Mouse (Mus musculus) stomach, embryonic 14.5 days (tissue): ENCODE data around the gene Slc35e1. TPM values are rescaled to one million over a fixed set of nuclear protein-coding genes. Genes with fewer than 3 reads are reported as not detected.

Experiments
- ATAC-seq: fragments of 200-750 bp; cut with Nextera tagmentation; 2 replicates; pipeline ENCODE4 v1.8.0; 2017; ENCODE audit warnings: low read depth, moderate TSS enrichment; ENCODE audit not compliant: insufficient number of reproducible peaks, insufficient read depth, low FRiP score
- H3K27ac ChIP-seq: fragments of 300-500 bp; sonication (generic); 2 replicates; pipeline ENCODE4 v1.5.1; 2014; ENCODE audit warnings: mild to moderate bottlenecking, low read length, moderate library complexity, mixed read lengths
- H3K27me3 ChIP-seq: fragments of 300-500 bp; sonication (generic); 2 replicates; pipeline ENCODE4 v1.6.1; 2014; ENCODE audit warnings: low read length, control low read depth, mixed read lengths; ENCODE audit not compliant: control insufficient read depth, insufficient read depth
- H3K36me3 ChIP-seq: fragments of 300-500 bp; sonication (generic); 2 replicates; pipeline ENCODE4 v1.6.1; 2014; ENCODE audit warnings: mild to moderate bottlenecking, control low read depth, low read length, moderate library complexity, mixed read lengths; ENCODE audit not compliant: control insufficient read depth, insufficient read depth
- H3K4me1 ChIP-seq: fragments of 300-500 bp; sonication (generic); 2 replicates; pipeline ENCODE4 v1.6.1; 2014; ENCODE audit warnings: low read length, control low read depth, mixed read lengths; ENCODE audit not compliant: control insufficient read depth, insufficient read depth
- H3K4me2 ChIP-seq: fragments of 300-500 bp; sonication (generic); replicated peaks from 2 replicates; pipeline ENCODE4 v1.6.1; 2014; ENCODE audit warnings: low read depth, low read length, control low read depth
- H3K4me3 ChIP-seq: fragments of 300-500 bp; sonication (generic); 2 replicates; pipeline ENCODE4 v1.5.1; 2014; ENCODE audit warnings: low read depth, low read length, control low read depth
- H3K9ac ChIP-seq: fragments of 300-500 bp; sonication (generic); replicated peaks from 2 replicates; pipeline ENCODE4 v1.6.1; 2014; ENCODE audit warnings: low read depth, mild to moderate bottlenecking, control low read depth, low read length, moderate library complexity, mixed read lengths
- H3K9me3 ChIP-seq: fragments of 300-500 bp; sonication (generic); 2 replicates; pipeline ENCODE4 v1.6.1; 2016; ENCODE audit warnings: low read depth, low read length, control low read depth; ENCODE audit not compliant: control insufficient read depth
- WGBS: fragments of 180-500 bp; shearing (Covaris S2); extraction: QIAGEN DNeasy Blood & Tissue Kit; methylation state at CpG from one replicate; pipeline ENCODE4 v1.1.7; 2014; 5-methylcytosine and 5-hydroxymethylcytosine counted together
- polyA plus RNA-seq: library from polyadenylated mRNA; unstranded; fragments of >200 nt; fragmentation: Nextera tagmentation; extraction: Ambion mirVana; gene quantifications from 2 replicates; pipeline ENCODE4 v1.2.1, GENCODE M21; 2014

Slc35e1 gene
- polyA plus RNA-seq, 1 experiment from 2014 or later: 10.7 TPM

DNA sequence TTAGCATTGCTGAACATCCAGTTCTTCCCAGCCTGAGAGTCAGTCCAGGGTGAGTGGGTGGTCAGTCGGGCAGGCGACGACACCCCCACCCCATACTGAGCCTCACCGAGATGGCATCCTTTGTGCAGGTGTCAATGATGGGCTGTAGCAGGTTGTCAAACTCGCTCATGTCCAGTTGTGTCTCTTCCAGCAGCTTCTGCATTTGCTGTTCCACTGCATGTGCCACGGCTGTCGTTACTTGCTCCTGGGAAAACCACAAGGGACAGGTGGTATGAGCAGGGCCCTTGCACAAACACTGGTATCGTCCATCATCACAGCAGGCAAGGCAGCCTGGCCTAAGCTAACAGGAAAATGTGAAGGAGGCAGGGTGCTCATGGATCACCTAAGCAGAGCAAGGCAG is 22.4 kb downstream of the Slc35e1 start:
- no peak overlapping the region for H3K9ac ChIP-seq
- H3K4me3 ChIP-seq: no peak overlapping the region
- no peaks in the 10 kb centered on the region for H3K9me3 ChIP-seq
- no peak overlapping the region for H3K27ac ChIP-seq
- WGBS: 93% methylated on average over 8 of the region's 8 CpGs
- peaks cover 80% of the 10 kb centered on the region for H3K36me3 ChIP-seq
- no peak for ATAC-seq
- 0 out of 2 replicates have a peak, but pooled peaks cover 3% of the 10 kb centered on the region for H3K4me1 ChIP-seq
- H3K27me3 ChIP-seq: no peaks in the 10 kb centered on the region
- no peak overlapping the region for H3K4me2 ChIP-seq

DNA sequence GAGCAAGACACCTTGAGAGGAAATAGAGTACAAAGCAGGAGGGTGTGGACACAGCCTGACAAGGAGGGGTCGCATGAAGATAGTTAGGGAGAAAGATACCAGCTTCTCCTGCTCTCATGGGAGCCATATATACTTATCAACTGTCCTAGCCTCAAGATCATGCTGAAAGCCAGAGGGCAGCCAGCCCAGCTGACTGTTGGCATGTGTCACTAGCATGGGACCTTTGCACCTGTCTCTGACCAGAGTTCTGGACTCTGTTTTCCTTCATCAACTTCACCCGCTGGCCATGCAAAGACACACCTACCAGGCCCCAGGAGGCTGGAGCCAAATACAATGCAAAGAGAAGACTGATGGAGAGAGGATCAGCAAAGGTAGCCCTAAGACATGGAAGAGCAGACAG is 23.2 kb downstream of the Slc35e1 start:
- 92% methylated on average over 2 of the region's 2 CpGs for WGBS
- peaks cover 85% of the 10 kb centered on the region for H3K36me3 ChIP-seq

DNA sequence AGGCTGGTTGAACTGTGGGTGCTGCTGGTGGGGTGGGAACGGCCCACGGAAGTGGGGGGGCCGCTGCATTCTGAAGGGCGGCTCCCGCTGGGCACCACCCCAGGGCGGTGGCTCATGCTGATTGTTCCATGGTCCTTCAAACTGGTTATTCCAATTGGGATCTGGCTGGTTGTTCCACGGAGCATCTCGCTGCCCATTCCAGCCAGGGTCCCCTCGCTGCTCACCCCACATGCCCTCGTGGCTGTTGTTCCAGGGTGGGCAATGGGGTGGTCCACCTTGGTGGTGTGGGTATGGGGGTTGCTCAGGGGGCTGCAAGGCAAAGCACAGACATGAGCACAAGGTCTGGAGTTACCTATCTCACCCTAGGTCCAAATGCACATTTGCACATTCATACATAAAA is 28.2 kb downstream of the Slc35e1 start:
- Histone ChIP-seq H3K4me2 (no peak overlapping the region), H3K27me3 (no peaks in the 10 kb centered on the region), H3K36me3 (peaks cover 96% of the 10 kb centered on the region), H3K4me3 (no peak overlapping the region), H3K27ac (no peak overlapping the region), H3K4me1 (no peaks in the 10 kb centered on the region), H3K9ac (no peak overlapping the region), H3K9me3 (no peaks in the 10 kb centered on the region)
- WGBS: 92% methylated on average over 10 of the region's 10 CpGs
- no peak for ATAC-seq

More for the DNA sequence above, 23.2 kb downstream of the Slc35e1 start:
- no peak for ATAC-seq
- H3K27ac ChIP-seq: no peak overlapping the region
- H3K9ac ChIP-seq: no peak overlapping the region
- H3K9me3 ChIP-seq: no peaks in the 10 kb centered on the region
- no peak overlapping the region for H3K4me3 ChIP-seq
- no peak overlapping the region for H3K4me2 ChIP-seq
- H3K27me3 ChIP-seq: no peaks in the 10 kb centered on the region
- H3K4me1 ChIP-seq: 0 out of 2 replicates have a peak, but pooled peaks cover 2% of the 10 kb centered on the region

DNA sequence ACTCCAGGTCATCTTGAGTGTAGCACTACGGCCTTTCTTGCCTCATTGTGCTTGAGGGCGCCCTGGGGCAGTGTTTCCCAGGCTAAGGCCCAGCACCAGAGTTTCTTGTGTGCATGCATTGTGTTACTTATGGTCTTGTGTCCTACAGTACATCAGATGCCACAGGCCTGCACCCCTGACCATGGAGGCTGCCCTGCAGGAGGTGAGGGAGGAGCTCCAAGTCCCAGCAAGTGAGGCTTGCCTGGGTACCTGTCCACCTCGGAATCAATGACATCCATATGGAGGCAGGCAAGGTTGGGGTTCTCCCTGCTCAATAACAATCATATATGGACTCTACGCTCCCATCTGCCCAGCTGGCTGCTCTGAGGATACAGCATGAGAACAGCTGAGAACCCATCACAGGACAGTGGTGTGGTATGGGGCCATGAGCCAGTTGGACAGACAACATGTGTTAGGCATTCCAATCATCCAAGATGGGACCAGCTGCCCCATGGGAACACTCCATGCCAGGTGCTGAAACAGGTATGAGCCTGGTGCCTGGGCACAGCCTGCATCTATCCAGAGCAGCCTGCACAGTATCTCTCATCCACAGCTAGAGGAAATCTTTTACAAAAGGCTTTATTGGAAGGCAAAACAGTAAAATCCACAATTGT is 32.4 kb downstream of the Slc35e1 start:
- no peak overlapping the region for H3K4me2 ChIP-seq
- H3K9ac ChIP-seq: no peak overlapping the region
- no peak for ATAC-seq
- no peaks in the 10 kb centered on the region for H3K4me1 ChIP-seq
- no peak overlapping the region for H3K27ac ChIP-seq
- H3K4me3 ChIP-seq: no peak overlapping the region
- H3K27me3 ChIP-seq: no peaks in the 10 kb centered on the region
- WGBS: 87% methylated on average over 4 of the region's 4 CpGs
- H3K9me3 ChIP-seq: no peaks in the 10 kb centered on the region
- H3K36me3 ChIP-seq: peaks cover 64% of the 10 kb centered on the region

DNA sequence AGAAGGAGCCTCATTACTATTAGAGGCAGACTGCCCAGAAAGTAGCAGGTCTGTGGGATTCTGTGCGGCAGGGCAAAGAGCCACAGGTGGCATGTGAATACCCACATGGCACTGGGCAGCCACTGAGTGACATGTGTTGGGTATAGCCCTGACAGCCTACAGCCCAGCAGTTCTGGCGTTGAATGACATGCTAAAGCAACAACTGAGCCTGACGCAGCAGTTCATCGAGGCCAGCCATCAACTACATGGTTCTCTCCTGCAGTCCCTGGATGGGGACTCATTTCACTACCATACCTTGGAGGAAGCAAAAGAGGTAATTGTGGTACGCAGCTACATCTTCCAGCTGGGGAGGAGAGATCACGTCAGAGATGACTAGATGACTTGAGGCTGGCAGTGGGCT is 34.0 kb downstream of the Slc35e1 start:
- WGBS: 82% methylated on average over 6 of the region's 6 CpGs
- no peak overlapping the region for H3K9ac ChIP-seq
- H3K27me3 ChIP-seq: no peaks in the 10 kb centered on the region
- H3K4me1 ChIP-seq: no peaks in the 10 kb centered on the region
- ATAC-seq: no peak
- no peak overlapping the region for H3K27ac ChIP-seq
- H3K36me3 ChIP-seq: peaks cover 62% of the 10 kb centered on the region
- no peak overlapping the region for H3K4me3 ChIP-seq
- no peak overlapping the region for H3K4me2 ChIP-seq
- H3K9me3 ChIP-seq: peaks cover 3% of the 10 kb centered on the region; the same call in 1 of the 2 replicates

DNA sequence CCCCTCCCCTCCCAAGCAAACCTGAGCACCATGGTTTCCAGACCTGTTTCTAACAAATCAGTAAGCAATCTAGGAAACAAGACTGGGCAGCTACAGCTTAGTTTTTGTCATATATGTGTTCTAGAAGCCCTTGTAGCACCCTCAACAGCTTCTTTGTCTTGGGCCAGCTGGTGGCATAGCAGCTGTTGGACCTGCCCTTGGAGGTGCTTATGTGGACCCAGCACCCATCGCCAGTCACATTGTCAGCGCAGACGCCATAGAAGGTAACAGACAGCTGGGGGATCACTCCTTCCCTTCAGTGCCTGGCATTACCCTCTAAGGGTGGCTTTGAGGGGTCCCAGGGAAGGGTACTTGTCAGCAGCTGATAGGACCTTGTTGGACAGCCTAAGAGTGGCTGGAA is 34.6 kb downstream of the Slc35e1 start:
- Histone ChIP-seq H3K9me3 (peaks cover 3% of the 10 kb centered on the region; the same call in 1 of the 2 replicates), H3K27ac (no peak overlapping the region), H3K27me3 (no peaks in the 10 kb centered on the region), H3K4me3 (no peak overlapping the region), H3K4me2 (no peak overlapping the region), H3K9ac (no peak overlapping the region), H3K4me1 (no peaks in the 10 kb centered on the region), H3K36me3 (peaks cover 61% of the 10 kb centered on the region)
- no peak for ATAC-seq
- 94% methylated on average over 3 of the region's 3 CpGs for WGBS

DNA sequence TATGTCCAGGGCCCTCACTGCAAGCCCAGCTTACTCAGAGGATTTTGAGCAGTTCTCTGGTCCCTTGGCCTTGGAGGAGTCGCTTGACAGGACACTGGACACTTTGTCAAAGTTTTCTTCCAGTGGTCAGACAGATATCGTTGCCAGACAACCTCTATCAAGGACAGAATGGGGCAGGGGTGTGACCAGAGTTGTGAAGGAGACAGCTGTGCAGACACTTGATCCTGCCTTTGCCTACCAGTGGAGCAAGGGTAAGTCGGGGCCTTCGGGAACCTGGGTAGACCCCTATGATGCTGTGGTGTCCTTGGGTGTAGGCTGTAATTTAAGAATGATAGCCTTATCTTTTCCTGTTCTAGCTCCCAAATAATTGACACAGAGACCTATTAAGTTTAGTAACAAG is 37.1 kb downstream of the Slc35e1 start:
- no peak overlapping the region for H3K4me2 ChIP-seq
- WGBS: 84% methylated on average over 4 of the region's 4 CpGs
- H3K27ac ChIP-seq: no peak overlapping the region
- no peak overlapping the region for H3K4me3 ChIP-seq
- H3K9me3 ChIP-seq: peaks cover 3% of the 10 kb centered on the region; the same call in 1 of the 2 replicates
- no peaks in the 10 kb centered on the region for H3K27me3 ChIP-seq
- H3K4me1 ChIP-seq: no peaks in the 10 kb centered on the region
- H3K9ac ChIP-seq: no peak overlapping the region
- peaks cover 53% of the 10 kb centered on the region for H3K36me3 ChIP-seq
- ATAC-seq: no peak

DNA sequence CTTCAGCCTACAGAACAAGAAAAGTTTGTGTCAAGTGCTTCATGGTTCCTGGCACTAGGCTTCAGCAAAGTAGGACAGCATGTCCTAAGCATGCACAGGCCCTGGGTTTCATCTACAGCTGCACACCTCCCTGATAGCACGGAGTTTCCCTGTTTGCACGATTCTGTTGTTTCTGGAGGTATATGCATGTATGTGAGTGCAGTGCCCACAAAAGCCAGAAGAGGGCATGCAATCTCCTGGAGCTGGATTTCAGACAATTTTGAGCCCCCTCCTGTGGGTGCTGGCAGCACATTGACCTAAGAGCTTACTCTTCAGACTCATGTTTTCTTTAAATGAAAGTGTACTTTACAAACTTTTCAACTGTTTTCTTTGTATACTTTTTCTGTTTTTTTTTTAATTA is 38.5 kb downstream of the Slc35e1 start:
- 95% methylated on average over 2 of the region's 2 CpGs for WGBS
- Histone ChIP-seq H3K36me3 (peaks cover 54% of the 10 kb centered on the region), H3K4me1 (no peaks in the 10 kb centered on the region), H3K4me3 (no peak overlapping the region), H3K9me3 (peaks cover 3% of the 10 kb centered on the region; the same call in 1 of the 2 replicates), H3K27me3 (no peaks in the 10 kb centered on the region), H3K9ac (no peak overlapping the region), H3K4me2 (no peak overlapping the region), H3K27ac (no peak overlapping the region)
- no peak for ATAC-seq

DNA sequence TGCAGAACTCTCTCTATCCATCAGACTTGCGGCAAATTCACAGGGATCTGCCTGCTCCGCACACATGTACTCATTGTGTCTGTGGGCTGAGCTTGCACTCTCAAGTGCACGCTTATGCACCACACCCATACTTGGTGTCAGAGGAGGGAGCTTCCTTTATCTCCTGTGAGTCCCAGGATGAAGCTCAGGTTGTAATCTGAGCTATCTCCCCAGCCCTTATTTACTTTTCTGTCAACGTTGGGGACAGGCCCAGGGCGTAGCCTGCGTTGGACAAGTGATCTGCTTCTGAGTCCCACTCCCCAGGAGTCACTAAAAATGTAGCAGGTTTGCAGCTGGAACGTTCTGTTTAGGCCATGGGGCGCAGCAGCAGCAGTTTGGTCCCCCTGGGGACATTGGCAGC is 40.9 kb downstream of the Slc35e1 start:
- H3K27me3 ChIP-seq: no peaks in the 10 kb centered on the region
- no peak overlapping the region for H3K4me3 ChIP-seq
- H3K4me1 ChIP-seq: no peaks in the 10 kb centered on the region
- H3K4me2 ChIP-seq: no peak overlapping the region
- no peak overlapping the region for H3K27ac ChIP-seq
- no peak for ATAC-seq
- H3K9me3 ChIP-seq: peaks cover 3% of the 10 kb centered on the region; the same call in 1 of the 2 replicates
- H3K9ac ChIP-seq: no peak overlapping the region
- 62% methylated on average over 8 of the region's 8 CpGs for WGBS
- peaks cover 49% of the 10 kb centered on the region for H3K36me3 ChIP-seq
